Mouse (Mus musculus) limb, embryonic 13.5 days (tissue): ENCODE measurements at regions not wholly inside any gene's neighbourhood (a gene's known extent, or its start where the extent isn't known, plus 50 kb on each side); places are given as distances from the start of the nearest gene placed in this dataset.
"Not testable (repeated sequence)": the region's sequence is repeated elsewhere in the genome, so short reads cannot be mapped to it uniquely, and the experiment has no call there.

ENCODE experiments used
- ATAC-seq: fragments of 200-750 bp; cut with Nextera tagmentation; 2 replicates; pipeline ENCODE4 v1.8.0; 2017; ENCODE audit warnings: low read depth, moderate number of reproducible peaks, moderate TSS enrichment; ENCODE audit not compliant: low FRiP score
- H3K27ac ChIP-seq: fragments of 300-500 bp; sonication (generic); 2 replicates; pipeline ENCODE4 v1.5.1; 2015; ENCODE audit warnings: inconsistent platforms, mild to moderate bottlenecking, moderate library complexity
- H3K27me3 ChIP-seq: fragments of 300-500 bp; sonication (generic); 2 replicates; pipeline ENCODE4 v1.6.1; 2015; ENCODE audit warnings: mild to moderate bottlenecking, inconsistent platforms
- H3K36me3 ChIP-seq: fragments of 300-500 bp; sonication (generic); 2 replicates; pipeline ENCODE4 v1.6.1; 2015; ENCODE audit warnings: inconsistent platforms, mild to moderate bottlenecking, moderate library complexity
- H3K4me1 ChIP-seq: fragments of 300-500 bp; sonication (generic); 2 replicates; pipeline ENCODE4 v1.6.1; 2015; ENCODE audit warnings: inconsistent platforms
- H3K4me2 ChIP-seq: fragments of 300-500 bp; sonication (generic); replicated peaks from 2 replicates; pipeline ENCODE4 v1.6.1; 2015; ENCODE audit warnings: inconsistent platforms, mild to moderate bottlenecking, moderate library complexity
- H3K4me3 ChIP-seq: fragments of 300-500 bp; sonication (generic); 2 replicates; pipeline ENCODE4 v1.5.1; 2015; ENCODE audit warnings: moderate library complexity, mild to moderate bottlenecking, inconsistent platforms
- H3K9ac ChIP-seq: fragments of 300-500 bp; sonication (generic); 2 replicates; pipeline ENCODE4 v1.6.1; 2015; ENCODE audit warnings: mild to moderate bottlenecking, inconsistent platforms
- H3K9me3 ChIP-seq: fragments of 300-500 bp; sonication (generic); 2 replicates; pipeline ENCODE4 v1.6.1; 2016; ENCODE audit warnings: inconsistent platforms
- WGBS: fragments of 180-500 bp; shearing (Covaris S2); methylation state at CpG from one replicate; pipeline ENCODE4 v1.1.7; 2015; 5-methylcytosine and 5-hydroxymethylcytosine counted together

- Histone ChIP-seq H3K9ac (no peak overlapping the region), H3K9me3 (no peaks in the 10 kb centered on the region), H3K27me3 (no peaks in the 10 kb centered on the region), H3K36me3 (no peaks in the 10 kb centered on the region), H3K4me2 (no peak overlapping the region), H3K4me3 (no peak overlapping the region), H3K4me1 (no peaks in the 10 kb centered on the region), H3K27ac (no peak overlapping the region)
- 87% methylated on average over 1 of the region's 1 CpGs for WGBS
- ATAC-seq: no peak
Observed at GRCm38 (mm10) chr2:22026794-22027193, 200.5 kb upstream of the Myo3a start.

GRCm38 (mm10) chr2:22028569-22028968 lies 198.7 kb upstream of the Myo3a start:
- no peak overlapping the region for H3K27ac ChIP-seq
- no peak overlapping the region for H3K9ac ChIP-seq
- H3K4me2 ChIP-seq: no peak overlapping the region
- H3K9me3 ChIP-seq: no peaks in the 10 kb centered on the region
- H3K4me3 ChIP-seq: no peak overlapping the region
- no peak for ATAC-seq
- no peaks in the 10 kb centered on the region for H3K27me3 ChIP-seq
- no peaks in the 10 kb centered on the region for H3K36me3 ChIP-seq
- no peaks in the 10 kb centered on the region for H3K4me1 ChIP-seq
- 55% methylated on average over 1 of the region's 1 CpGs for WGBS

GRCm38 (mm10) chr2:22029022-22029803 lies 198.1 kb upstream of the Myo3a start:
- H3K9me3 ChIP-seq: no peaks in the 10 kb centered on the region
- H3K27me3 ChIP-seq: no peaks in the 10 kb centered on the region
- H3K9ac ChIP-seq: no peak overlapping the region
- no peaks in the 10 kb centered on the region for H3K4me1 ChIP-seq
- H3K4me3 ChIP-seq: no peak overlapping the region
- H3K27ac ChIP-seq: no peak overlapping the region
- no peak overlapping the region for H3K4me2 ChIP-seq
- no peak for ATAC-seq
- WGBS: 72% methylated on average over 8 of the region's 8 CpGs
- H3K36me3 ChIP-seq: no peaks in the 10 kb centered on the region

- H3K27me3 ChIP-seq: no peaks in the 10 kb centered on the region
- no peak overlapping the region for H3K4me2 ChIP-seq
- no peak overlapping the region for H3K4me3 ChIP-seq
- H3K4me1 ChIP-seq: no peaks in the 10 kb centered on the region
- no peak overlapping the region for H3K27ac ChIP-seq
- H3K9me3 ChIP-seq: no peaks in the 10 kb centered on the region
- ATAC-seq: no peak
- H3K9ac ChIP-seq: no peak overlapping the region
- 83% methylated on average over 5 of the region's 5 CpGs for WGBS
- no peaks in the 10 kb centered on the region for H3K36me3 ChIP-seq
Observed at GRCm38 (mm10) chr2:22029804-22030194, 197.5 kb upstream of the Myo3a start.

- Histone ChIP-seq H3K27ac (no peak overlapping the region), H3K27me3 (no peaks in the 10 kb centered on the region), H3K4me1 (no peaks in the 10 kb centered on the region), H3K9me3 (no peaks in the 10 kb centered on the region), H3K9ac (no peak overlapping the region), H3K4me2 (no peak overlapping the region), H3K4me3 (no peak overlapping the region), H3K36me3 (no peaks in the 10 kb centered on the region)
- whole genome bisulfite sequencing: 75% methylated on average over 2 of the region's 2 CpGs
- no peak for ATAC-seq
Observed at GRCm38 (mm10) chr2:22036841-22037240, 190.5 kb upstream of the Myo3a start.

GRCm38 (mm10) chr2:22038780-22039179 lies 188.5 kb upstream of the Myo3a start:
- no peak overlapping the region for H3K9ac ChIP-seq
- H3K36me3 ChIP-seq: no peaks in the 10 kb centered on the region
- no peak overlapping the region for H3K4me3 ChIP-seq
- no peaks in the 10 kb centered on the region for H3K4me1 ChIP-seq
- H3K27me3 ChIP-seq: no peaks in the 10 kb centered on the region
- H3K4me2 ChIP-seq: no peak overlapping the region
- no peak for ATAC-seq
- no peak overlapping the region for H3K27ac ChIP-seq
- 18% methylated on average over 2 of the region's 2 CpGs for WGBS
- no peaks in the 10 kb centered on the region for H3K9me3 ChIP-seq

- H3K9me3 ChIP-seq, H3K4me2 ChIP-seq, H3K4me3 ChIP-seq, H3K9ac ChIP-seq, H3K27me3 ChIP-seq, H3K36me3 ChIP-seq, ATAC-seq, H3K4me1 ChIP-seq, H3K27ac ChIP-seq: not testable (repeated sequence)
- 80% methylated on average over 6 of the region's 6 CpGs for WGBS
Observed at GRCm38 (mm10) chr2:22043937-22044336, 183.4 kb upstream of the Myo3a start.

GRCm38 (mm10) chr2:22044949-22045348 lies 182.4 kb upstream of the Myo3a start:
- 70% methylated on average over 2 of the region's 2 CpGs for WGBS
- no peaks in the 10 kb centered on the region for H3K27me3 ChIP-seq
- H3K36me3 ChIP-seq: no peaks in the 10 kb centered on the region
- ATAC-seq: no peak
- H3K4me2 ChIP-seq: no peak overlapping the region
- H3K4me3 ChIP-seq: no peak overlapping the region
- H3K27ac ChIP-seq: no peak overlapping the region
- H3K9ac ChIP-seq: no peak overlapping the region
- no peaks in the 10 kb centered on the region for H3K4me1 ChIP-seq
- H3K9me3 ChIP-seq: no peaks in the 10 kb centered on the region

- no peak overlapping the region for H3K27ac ChIP-seq
- 83% methylated on average over 3 of the region's 3 CpGs for WGBS
Observed at GRCm38 (mm10) chr2:22047465-22047864, 179.8 kb upstream of the Myo3a start.

GRCm38 (mm10) chr2:22066535-22066934 lies 160.8 kb upstream of the Myo3a start:
- Histone ChIP-seq H3K4me2 (no peak overlapping the region), H3K4me1 (no peaks in the 10 kb centered on the region), H3K4me3 (no peak overlapping the region), H3K9ac (no peak overlapping the region), H3K36me3 (no peaks in the 10 kb centered on the region), H3K9me3 (no peaks in the 10 kb centered on the region), H3K27ac (no peak overlapping the region), H3K27me3 (no peaks in the 10 kb centered on the region)
- no peak for ATAC-seq
- 84% methylated on average over 5 of the region's 5 CpGs for WGBS

More at GRCm38 (mm10) chr2:22047465-22047864, 179.8 kb upstream of the Myo3a start:
- Histone ChIP-seq H3K9me3 (no peaks in the 10 kb centered on the region), H3K4me2 (no peak overlapping the region), H3K4me1 (no peaks in the 10 kb centered on the region), H3K4me3 (no peak overlapping the region), H3K27me3 (no peaks in the 10 kb centered on the region), H3K9ac (no peak overlapping the region), H3K36me3 (no peaks in the 10 kb centered on the region)
- no peak for ATAC-seq

GRCm38 (mm10) chr2:22096848-22097247 lies 130.5 kb upstream of the Myo3a start:
- Histone ChIP-seq H3K27ac (no peak overlapping the region), H3K4me3 (no peak overlapping the region), H3K36me3 (no peaks in the 10 kb centered on the region), H3K9me3 (no peaks in the 10 kb centered on the region), H3K9ac (no peak overlapping the region), H3K4me1 (no peaks in the 10 kb centered on the region), H3K4me2 (no peak overlapping the region), H3K27me3 (no peaks in the 10 kb centered on the region)
- ATAC-seq: no peak
- WGBS: 85% methylated on average over 2 of the region's 2 CpGs

GRCm38 (mm10) chr2:22105150-22105549 lies 122.2 kb upstream of the Myo3a start:
- Histone ChIP-seq H3K4me1 (no peaks in the 10 kb centered on the region), H3K9me3 (no peaks in the 10 kb centered on the region), H3K27me3 (no peaks in the 10 kb centered on the region), H3K36me3 (no peaks in the 10 kb centered on the region), H3K4me2 (no peak overlapping the region), H3K4me3 (no peak overlapping the region), H3K9ac (no peak overlapping the region), H3K27ac (no peak overlapping the region)
- ATAC-seq: peak; percentile 51; the same call in 1 of the 2 replicates
- 11% methylated on average over 5 of the region's 5 CpGs for WGBS

GRCm38 (mm10) chr2:22149721-22150120 lies 77.6 kb upstream of the Myo3a start:
- Histone ChIP-seq H3K36me3 (no peaks in the 10 kb centered on the region), H3K9ac (no peak overlapping the region), H3K4me2 (no peak overlapping the region), H3K4me3 (no peak overlapping the region), H3K4me1 (no peaks in the 10 kb centered on the region), H3K9me3 (no peaks in the 10 kb centered on the region), H3K27me3 (no peaks in the 10 kb centered on the region), H3K27ac (no peak overlapping the region)
- no peak for ATAC-seq
- 28% methylated on average over 2 of the region's 2 CpGs for WGBS
